Mouse (Mus musculus) neural tube, embryonic 11.5 days (tissue): ENCODE results near the gene Dph2. TPM values are rescaled to one million over a fixed set of nuclear protein-coding genes. Genes with fewer than 3 reads are reported as not detected.

Experiments used
- ATAC-seq: fragments of 200-750 bp; cut with Nextera tagmentation; 2 replicates; pipeline ENCODE4 v1.8.0; 2017; ENCODE audit warnings: moderate number of reproducible peaks, mild to moderate bottlenecking, moderate TSS enrichment, moderate library complexity; ENCODE audit not compliant: insufficient read depth, low FRiP score, low TSS enrichment
- DNase-seq: peaks from one replicate; pipeline ENCODE4 v3.0.0-alpha.2; 2015; ENCODE audit warnings: low spot score
- H3K27ac ChIP-seq: fragments of 300-500 bp; sonication (generic); 2 replicates; pipeline ENCODE4 v1.5.1; 2014; ENCODE audit warnings: low read depth, mild to moderate bottlenecking, low read length
- H3K27me3 ChIP-seq: fragments of 300-500 bp; sonication (generic); 2 replicates; pipeline ENCODE4 v1.6.1; 2014; ENCODE audit warnings: mild to moderate bottlenecking, low read length, mixed read lengths; ENCODE audit not compliant: control insufficient read depth, insufficient read depth
- H3K36me3 ChIP-seq: fragments of 300-500 bp; sonication (generic); 2 replicates; pipeline ENCODE4 v1.6.1; 2014; ENCODE audit warnings: mild to moderate bottlenecking, low read length, moderate library complexity, mixed read lengths; ENCODE audit not compliant: control insufficient read depth, insufficient read depth
- H3K4me1 ChIP-seq: fragments of 300-500 bp; sonication (generic); 2 replicates; pipeline ENCODE4 v1.6.1; 2014; ENCODE audit warnings: low read length, mixed read lengths; ENCODE audit not compliant: control insufficient read depth, insufficient read depth
- H3K4me2 ChIP-seq: fragments of 300-500 bp; sonication (generic); 2 replicates; pipeline ENCODE4 v1.6.1; 2014; ENCODE audit warnings: low read depth, mild to moderate bottlenecking, moderate library complexity
- H3K4me3 ChIP-seq: fragments of 300-500 bp; sonication (generic); 2 replicates; pipeline ENCODE4 v1.5.1; 2014; ENCODE audit warnings: low read depth, low read length
- H3K9ac ChIP-seq: fragments of 300-500 bp; sonication (generic); 2 replicates; pipeline ENCODE4 v1.6.1; 2014; ENCODE audit warnings: mild to moderate bottlenecking, low read length
- H3K9me3 ChIP-seq: fragments of 300-500 bp; sonication (generic); 2 replicates; pipeline ENCODE4 v1.6.1; 2016; ENCODE audit warnings: low read length; ENCODE audit not compliant: control insufficient read depth
- WGBS: fragments of 180-500 bp; shearing (Covaris S2); extraction: QIAGEN DNeasy Blood & Tissue Kit; methylation state at CpG from one replicate; pipeline ENCODE4 v1.1.7; 2014; 5-methylcytosine and 5-hydroxymethylcytosine counted together
- polyA plus RNA-seq: library from polyadenylated mRNA; unstranded; fragments of >200 nt; fragmentation: Nextera tagmentation; extraction: Ambion mirVana; gene quantifications from 2 replicates; pipeline ENCODE4 v1.2.1, GENCODE M21; 2014

Gene Dph2
- polyA plus RNA-seq, 1 experiment from 2014 or later, result 25.0 TPM

GRCm38 (mm10) chr4:117878301-117878700 is 13.5 kb downstream of the Dph2 start:
- Histone ChIP-seq H3K4me2 (no peak overlapping the region), H3K27ac (no peak overlapping the region), H3K27me3 (no peaks in the 10 kb centered on the region), H3K4me3 (no peak overlapping the region), H3K9ac (no peak overlapping the region), H3K9me3 (no peaks in the 10 kb centered on the region), H3K36me3 (peaks cover 15% of the 10 kb centered on the region), H3K4me1 (peaks cover 8% of the 10 kb centered on the region)
- ATAC-seq (no peak), DNase-seq (no peak)
- WGBS, result 70% methylated on average over 10 of the region's 10 CpGs

- DNase-seq, result no peak
- no peak overlapping the region for H3K4me2 ChIP-seq
- no peaks in the 10 kb centered on the region for H3K27me3 ChIP-seq
- peaks cover 9% of the 10 kb centered on the region; the same call in 1 of the 2 replicates for H3K4me1 ChIP-seq
- peaks cover 13% of the 10 kb centered on the region for H3K36me3 ChIP-seq
- WGBS, result 92% methylated on average over 9 of the region's 9 CpGs
- no peak overlapping the region for H3K4me3 ChIP-seq
- H3K9me3 ChIP-seq, result no peaks in the 10 kb centered on the region
- H3K27ac ChIP-seq, result no peak overlapping the region
- no peak for ATAC-seq
- H3K9ac ChIP-seq, result no peak overlapping the region
Measured at GRCm38 (mm10) chr4:117873615-117874014, 18.2 kb downstream of the Dph2 start.

GRCm38 (mm10) chr4:117872471-117872886 is 19.4 kb downstream of the Dph2 start, which contains the start of gene Ccdc24:
TSS of gene Ccdc24 (minus strand) at chr4:117872557.
- no peak for ATAC-seq
- no peak within 1 kb of the TSS for H3K27ac ChIP-seq

GRCm38 (mm10) chr4:117871787-117872186 is 20.0 kb downstream of the Dph2 start:
- H3K9ac ChIP-seq, result no peak overlapping the region
- DNase-seq (no peak), ATAC-seq (no peak)
- H3K4me1 ChIP-seq, result peaks cover 6% of the 10 kb centered on the region; the same call in 1 of the 2 replicates
- no peak overlapping the region for H3K4me3 ChIP-seq
- WGBS, result 63% methylated on average over 7 of the region's 7 CpGs
- peaks cover 10% of the 10 kb centered on the region for H3K36me3 ChIP-seq
- H3K27me3 ChIP-seq, result no peaks in the 10 kb centered on the region
- no peaks in the 10 kb centered on the region for H3K9me3 ChIP-seq
- no peak overlapping the region for H3K27ac ChIP-seq
- no peak overlapping the region for H3K4me2 ChIP-seq

More at GRCm38 (mm10) chr4:117872471-117872886, 19.4 kb downstream of the Dph2 start, which contains the start of gene Ccdc24:
- peaks cover 11% of the 10 kb centered on the region for H3K36me3 ChIP-seq
- H3K4me2 ChIP-seq, result peak within 1 kb of the TSS; percentile 32
- 7% methylated on average over 13 of the region's 14 CpGs for WGBS
- DNase-seq, result no peak
- no peak within 1 kb of the TSS for H3K4me3 ChIP-seq
- peak within 1 kb of the TSS; percentile 32; the same call in 1 of the 2 replicates for H3K9ac ChIP-seq
- no peaks in the 10 kb centered on the region for H3K27me3 ChIP-seq
- peaks cover 6% of the 10 kb centered on the region; the same call in 1 of the 2 replicates for H3K4me1 ChIP-seq
- no peaks in the 10 kb centered on the region for H3K9me3 ChIP-seq

GRCm38 (mm10) chr4:117870437-117870836 is 21.4 kb downstream of the Dph2 start:
- no peak overlapping the region for H3K4me3 ChIP-seq
- H3K36me3 ChIP-seq, result peaks cover 5% of the 10 kb centered on the region; the same call in 1 of the 2 replicates
- 90% methylated on average over 1 of the region's 1 CpGs for WGBS
- H3K9me3 ChIP-seq, result no peaks in the 10 kb centered on the region
- H3K9ac ChIP-seq, result no peak overlapping the region
- peaks cover 6% of the 10 kb centered on the region for H3K4me1 ChIP-seq
- H3K27ac ChIP-seq, result no peak overlapping the region
- no peak overlapping the region; the same call in 1 of the 2 replicates for H3K4me2 ChIP-seq
- no peak for ATAC-seq
- DNase-seq, result no peak
- H3K27me3 ChIP-seq, result no peaks in the 10 kb centered on the region

GRCm38 (mm10) chr4:117869317-117869716 is 22.5 kb downstream of the Dph2 start:
- H3K27me3 ChIP-seq, result no peaks in the 10 kb centered on the region
- ATAC-seq, result no peak
- H3K4me3 ChIP-seq, result no peak overlapping the region
- no peaks in the 10 kb centered on the region for H3K9me3 ChIP-seq
- H3K27ac ChIP-seq, result no peak overlapping the region
- WGBS, result 63% methylated on average over 9 of the region's 9 CpGs
- H3K9ac ChIP-seq, result no peak overlapping the region
- H3K4me2 ChIP-seq, result no peak overlapping the region
- no peaks in the 10 kb centered on the region for H3K36me3 ChIP-seq
- H3K4me1 ChIP-seq, result peaks cover 6% of the 10 kb centered on the region
- DNase-seq, result no peak

- peak overlapping the region; percentile 3; the same call in 1 of the 2 replicates for H3K9ac ChIP-seq
- H3K9me3 ChIP-seq, result no peaks in the 10 kb centered on the region
- DNase-seq (peak; percentile 79), ATAC-seq (peak; percentile 17; the same call in 1 of the 2 replicates)
- H3K4me1 ChIP-seq, result peaks cover 6% of the 10 kb centered on the region
- H3K36me3 ChIP-seq, result no peaks in the 10 kb centered on the region
- 14% methylated on average over 24 of the region's 24 CpGs for WGBS
- H3K27me3 ChIP-seq, result no peaks in the 10 kb centered on the region
- no peak overlapping the region for H3K4me2 ChIP-seq
- no peak overlapping the region for H3K4me3 ChIP-seq
- no peak overlapping the region for H3K27ac ChIP-seq
Measured at GRCm38 (mm10) chr4:117867823-117868222, 24.0 kb downstream of the Dph2 start.

GRCm38 (mm10) chr4:117867000-117867399 is 24.8 kb downstream of the Dph2 start:
- no peaks in the 10 kb centered on the region; the same call in 1 of the 2 replicates for H3K4me1 ChIP-seq

GRCm38 (mm10) chr4:117866083-117866482 is 25.7 kb downstream of the Dph2 start:
- H3K27ac ChIP-seq, result no peak overlapping the region
- ATAC-seq (no peak), DNase-seq (no peak)
- no peak overlapping the region for H3K4me2 ChIP-seq
- H3K9me3 ChIP-seq, result no peaks in the 10 kb centered on the region
- WGBS, result 73% methylated on average over 9 of the region's 9 CpGs
- H3K4me3 ChIP-seq, result no peak overlapping the region
- H3K36me3 ChIP-seq, result no peaks in the 10 kb centered on the region
- H3K27me3 ChIP-seq, result no peaks in the 10 kb centered on the region
- no peaks in the 10 kb centered on the region; the same call in 1 of the 2 replicates for H3K4me1 ChIP-seq
- H3K9ac ChIP-seq, result no peak overlapping the region

More at GRCm38 (mm10) chr4:117867000-117867399, 24.8 kb downstream of the Dph2 start:
- no peak overlapping the region for H3K4me2 ChIP-seq
- ATAC-seq (no peak), DNase-seq (no peak)
- H3K36me3 ChIP-seq, result no peaks in the 10 kb centered on the region
- 76% methylated on average over 6 of the region's 6 CpGs for WGBS
- no peak overlapping the region for H3K4me3 ChIP-seq
- H3K9me3 ChIP-seq, result no peaks in the 10 kb centered on the region
- H3K9ac ChIP-seq, result no peak overlapping the region
- no peak overlapping the region for H3K27ac ChIP-seq
- H3K27me3 ChIP-seq, result no peaks in the 10 kb centered on the region
